Mouse (Mus musculus) forebrain, embryonic 14.5 days (tissue): ENCODE data around the gene Lmo1. TPM values are rescaled to one million over a fixed set of nuclear protein-coding genes. Genes with fewer than 3 reads are reported as not detected.
A peak's percentile ranks its signal among the peaks of the same experiment; 100 is the strongest.

Experiments
- ATAC-seq: fragments of 200-750 bp; cut with Nextera tagmentation; 2 replicates; pipeline ENCODE4 v1.8.0; 2017; ENCODE audit warnings: mild to moderate bottlenecking, moderate library complexity
- DNase-seq: peaks from one replicate; pipeline ENCODE4 v3.0.0-alpha.2; 2015; ENCODE audit warnings: low spot score
- H3K27ac ChIP-seq: fragments of 300-500 bp; sonication (generic); 2 replicates; pipeline ENCODE4 v1.5.1; 2014; ENCODE audit warnings: low read depth, mild to moderate bottlenecking, control low read depth, low read length, moderate library complexity
- H3K27me3 ChIP-seq: fragments of 300-500 bp; sonication (generic); replicated peaks from 2 replicates; pipeline ENCODE4 v1.6.1; 2014; ENCODE audit warnings: low read length, control low read depth, mixed read lengths; ENCODE audit not compliant: control insufficient read depth, insufficient read depth
- H3K36me3 ChIP-seq: fragments of 300-500 bp; sonication (generic); 2 replicates; pipeline ENCODE4 v1.6.1; 2014; ENCODE audit warnings: low read length, control low read depth; ENCODE audit not compliant: control insufficient read depth, insufficient read depth
- H3K4me1 ChIP-seq: fragments of 300-500 bp; sonication (generic); 2 replicates; pipeline ENCODE4 v1.6.1; 2014; ENCODE audit warnings: antibody characterized with exemption, low read length, control low read depth; ENCODE audit not compliant: control insufficient read depth, insufficient read depth
- H3K4me2 ChIP-seq: fragments of 300-500 bp; sonication (generic); 2 replicates; pipeline ENCODE4 v1.6.1; 2014; ENCODE audit warnings: mild to moderate bottlenecking, control low read depth, low read length
- H3K4me3 ChIP-seq: fragments of 300-500 bp; sonication (generic); 2 replicates; pipeline ENCODE4 v1.5.1; 2014; ENCODE audit warnings: low read depth, low read length, control low read depth
- H3K9ac ChIP-seq: fragments of 300-500 bp; sonication (generic); 2 replicates; pipeline ENCODE4 v1.6.1; 2014; ENCODE audit warnings: mild to moderate bottlenecking, low read length, control low read depth, moderate library complexity
- H3K9me3 ChIP-seq: fragments of 300-500 bp; sonication (generic); replicated peaks from 2 replicates; pipeline ENCODE4 v1.6.1; 2016; ENCODE audit warnings: low read length, control low read depth, mixed read lengths; ENCODE audit not compliant: control insufficient read depth
- WGBS: fragments of 180-500 bp; shearing (Covaris S2); extraction: QIAGEN DNeasy Blood & Tissue Kit; methylation state at CpG from one replicate; pipeline ENCODE4 v1.1.7; 2014; 5-methylcytosine and 5-hydroxymethylcytosine counted together
- polyA plus RNA-seq: library from polyadenylated mRNA; unstranded; fragments of >200 nt; fragmentation: Nextera tagmentation; extraction: Ambion mirVana; gene quantifications from 2 replicates; pipeline ENCODE4 v1.2.1, GENCODE M21; 2014

Lmo1 gene
- polyA plus RNA-seq, 1 experiment from 2014 or later: 72.5 TPM

DNA sequence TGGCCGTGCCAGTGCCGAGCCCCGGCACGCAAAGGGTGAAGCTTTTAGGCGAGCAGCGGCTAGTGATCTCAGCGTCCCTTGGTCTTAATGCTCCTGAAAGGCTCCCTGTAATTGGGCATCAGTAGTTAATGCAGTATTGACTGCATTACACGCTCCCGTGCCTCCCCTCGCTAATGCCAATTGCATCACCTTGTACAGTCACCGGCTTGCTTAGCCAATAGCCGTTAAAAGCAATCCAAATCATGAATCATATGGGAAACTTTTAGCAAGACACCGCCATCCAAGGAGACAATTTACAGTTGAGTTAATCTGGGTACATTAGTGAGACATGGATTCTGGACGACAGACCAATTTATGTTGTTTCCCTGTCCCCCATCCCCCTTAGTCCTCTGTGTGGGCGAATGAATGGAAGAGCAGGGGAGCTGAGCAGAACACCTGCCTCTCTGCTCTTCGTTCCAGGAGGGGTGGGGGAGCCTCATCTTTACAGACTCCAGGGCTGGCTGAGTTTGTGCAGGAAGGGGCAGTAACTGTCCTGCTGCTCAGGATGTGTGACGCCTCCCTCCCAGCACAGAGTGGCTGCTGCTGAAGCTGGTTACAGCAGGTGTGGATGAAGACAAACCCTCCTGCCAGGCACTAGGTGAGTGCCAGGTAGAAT, 8.9 kb downstream of the Lmo1 start:
- H3K9me3 ChIP-seq: no peaks in the 10 kb centered on the region
- ATAC-seq: peak; percentile 78
- no peaks in the 10 kb centered on the region for H3K27me3 ChIP-seq
- H3K4me2 ChIP-seq: peak overlapping the region; percentile 36
- H3K4me3 ChIP-seq: no peak overlapping the region
- H3K36me3 ChIP-seq: no peaks in the 10 kb centered on the region
- H3K27ac ChIP-seq: peak overlapping the region; percentile 61
- peak overlapping the region; percentile 29 for H3K9ac ChIP-seq
- 15% methylated on average over 17 of the region's 17 CpGs for WGBS
- peaks cover 37% of the 10 kb centered on the region for H3K4me1 ChIP-seq
- DNase-seq: peak; percentile 85

GRCm38 (mm10) chr7:109154331-109154730, 20.7 kb downstream of the Lmo1 start:
- Histone ChIP-seq H3K9ac (no peak overlapping the region), H3K27ac (no peak overlapping the region), H3K4me3 (no peak overlapping the region), H3K36me3 (no peaks in the 10 kb centered on the region), H3K27me3 (no peaks in the 10 kb centered on the region), H3K4me2 (no peak overlapping the region), H3K4me1 (peaks cover 22% of the 10 kb centered on the region), H3K9me3 (no peaks in the 10 kb centered on the region)
- ATAC-seq (no peak), DNase-seq (no peak)
- WGBS: 43% methylated on average over 11 of the region's 11 CpGs

DNA sequence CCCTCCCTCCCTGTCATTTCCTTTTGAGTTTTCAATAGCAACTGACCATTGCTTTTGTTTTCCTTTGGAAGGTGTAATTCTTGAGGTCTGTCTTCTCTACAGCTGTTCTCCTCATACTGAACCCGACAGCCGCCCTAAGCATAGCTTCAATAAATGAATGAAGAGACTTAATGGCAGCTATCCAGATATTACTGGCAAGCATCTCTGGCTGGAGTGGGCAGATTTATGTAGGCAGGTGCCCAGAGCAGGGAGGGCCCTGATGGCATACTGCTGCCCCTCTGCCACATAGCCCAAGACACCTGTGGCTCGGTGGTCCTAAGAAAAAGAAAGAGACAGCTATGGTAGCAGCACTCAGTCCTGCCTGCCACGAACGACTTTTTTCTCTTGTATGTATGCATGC, 21.5 kb downstream of the Lmo1 start:
- no peak overlapping the region for H3K4me2 ChIP-seq
- H3K9ac ChIP-seq: no peak overlapping the region
- no peaks in the 10 kb centered on the region for H3K27me3 ChIP-seq
- WGBS: 56% methylated on average over 5 of the region's 5 CpGs
- ATAC-seq (no peak), DNase-seq (no peak)
- H3K27ac ChIP-seq: no peak overlapping the region
- H3K36me3 ChIP-seq: no peaks in the 10 kb centered on the region
- no peak overlapping the region for H3K4me3 ChIP-seq
- peaks cover 22% of the 10 kb centered on the region for H3K4me1 ChIP-seq
- H3K9me3 ChIP-seq: no peaks in the 10 kb centered on the region

GRCm38 (mm10) chr7:109151088-109151487, 23.9 kb downstream of the Lmo1 start:
- Histone ChIP-seq H3K9ac (no peak overlapping the region), H3K27me3 (no peaks in the 10 kb centered on the region), H3K36me3 (no peaks in the 10 kb centered on the region), H3K4me3 (no peak overlapping the region), H3K9me3 (no peaks in the 10 kb centered on the region), H3K4me1 (peaks cover 19% of the 10 kb centered on the region), H3K27ac (no peak overlapping the region), H3K4me2 (no peak overlapping the region)
- 66% methylated on average over 4 of the region's 4 CpGs for WGBS
- DNase-seq (no peak), ATAC-seq (no peak; the same call in 1 of the 2 replicates)

- H3K36me3 ChIP-seq: no peaks in the 10 kb centered on the region
- H3K4me3 ChIP-seq: no peak overlapping the region
- peaks cover 29% of the 10 kb centered on the region for H3K4me1 ChIP-seq
- peaks cover 4% of the 10 kb centered on the region; the same call in 1 of the 2 replicates for H3K27me3 ChIP-seq
- no peak overlapping the region for H3K27ac ChIP-seq
- DNase-seq: no peak
- H3K4me2 ChIP-seq: no peak overlapping the region
- 35% methylated on average over 8 of the region's 8 CpGs for WGBS
- H3K9me3 ChIP-seq: no peaks in the 10 kb centered on the region
- no peak overlapping the region for H3K9ac ChIP-seq
- ATAC-seq: no peak
Measured at GRCm38 (mm10) chr7:109145211-109145610, 29.8 kb downstream of the Lmo1 start.

DNA sequence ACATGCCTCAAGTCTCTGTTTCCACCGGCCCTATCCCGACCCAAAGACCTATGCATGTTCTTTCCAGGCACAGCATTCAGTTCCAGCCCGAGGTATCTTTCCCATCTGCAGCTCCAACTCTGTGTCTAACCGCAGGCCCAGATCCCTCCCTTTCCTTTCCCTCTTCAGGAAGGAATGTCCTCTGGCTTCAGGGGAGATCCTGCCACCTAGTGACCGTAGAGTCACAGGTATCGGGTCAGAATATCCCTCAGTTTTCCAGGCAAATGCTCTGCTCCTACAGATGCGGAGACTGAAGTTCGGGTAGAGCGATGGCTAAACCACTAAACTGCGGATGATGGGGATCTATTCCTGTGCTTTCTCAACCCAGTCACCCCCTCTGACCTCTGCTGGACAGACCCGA, 30.3 kb downstream of the Lmo1 start:
- ATAC-seq (no peak), DNase-seq (no peak)
- H3K4me1 ChIP-seq: peaks cover 29% of the 10 kb centered on the region
- no peak overlapping the region; the same call in 1 of the 2 replicates for H3K9ac ChIP-seq
- H3K9me3 ChIP-seq: no peaks in the 10 kb centered on the region
- H3K36me3 ChIP-seq: no peaks in the 10 kb centered on the region
- 66% methylated on average over 11 of the region's 11 CpGs for WGBS
- no peak overlapping the region for H3K27ac ChIP-seq
- H3K4me3 ChIP-seq: no peak overlapping the region
- H3K4me2 ChIP-seq: no peak overlapping the region
- peaks cover 5% of the 10 kb centered on the region; the same call in 1 of the 2 replicates for H3K27me3 ChIP-seq

GRCm38 (mm10) chr7:109142564-109142963, 32.4 kb downstream of the Lmo1 start:
- Histone ChIP-seq H3K9ac (no peak overlapping the region), H3K27ac (0 out of 2 replicates have a peak overlapping the region, but pooled peaks have one; percentile 27), H3K9me3 (no peaks in the 10 kb centered on the region), H3K4me2 (peak overlapping the region; percentile 9; the same call in 1 of the 2 replicates), H3K36me3 (peaks cover 13% of the 10 kb centered on the region), H3K4me1 (peaks cover 29% of the 10 kb centered on the region), H3K4me3 (no peak overlapping the region), H3K27me3 (peaks cover 5% of the 10 kb centered on the region; the same call in 1 of the 2 replicates)
- 10% methylated on average over 2 of the region's 2 CpGs for WGBS
- ATAC-seq (peak; percentile 66), DNase-seq (peak; percentile 84)

DNA sequence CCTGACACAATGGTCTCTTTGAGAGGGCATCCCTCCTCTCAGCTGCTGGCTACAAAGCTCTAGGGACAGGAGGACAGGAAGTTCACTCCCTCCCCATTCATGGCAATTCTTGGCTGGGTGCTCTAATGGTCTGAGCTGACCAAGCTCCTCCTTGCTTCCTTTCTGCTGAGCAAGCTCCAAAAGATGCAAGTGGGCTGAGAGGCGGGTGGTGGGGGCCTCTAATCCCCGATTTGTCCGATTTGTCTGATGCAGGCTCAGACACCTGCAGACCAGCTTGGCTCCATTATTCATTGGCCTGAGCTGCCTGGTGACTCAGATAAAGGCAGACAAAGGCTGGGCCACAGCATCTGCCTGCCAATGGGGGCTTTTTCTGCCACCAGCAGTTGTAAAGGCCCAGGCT, 33.3 kb downstream of the Lmo1 start:
- DNase-seq (peak; percentile 56), ATAC-seq (0 out of 2 replicates have a peak, but pooled peaks have one; percentile 4)
- H3K27me3 ChIP-seq: peaks cover 5% of the 10 kb centered on the region; the same call in 1 of the 2 replicates
- no peak overlapping the region for H3K4me2 ChIP-seq
- no peaks in the 10 kb centered on the region for H3K9me3 ChIP-seq
- peaks cover 15% of the 10 kb centered on the region for H3K36me3 ChIP-seq
- H3K4me3 ChIP-seq: no peak overlapping the region
- H3K9ac ChIP-seq: no peak overlapping the region
- H3K4me1 ChIP-seq: peaks cover 29% of the 10 kb centered on the region
- no peak overlapping the region for H3K27ac ChIP-seq
- 11% methylated on average over 3 of the region's 3 CpGs for WGBS

DNA sequence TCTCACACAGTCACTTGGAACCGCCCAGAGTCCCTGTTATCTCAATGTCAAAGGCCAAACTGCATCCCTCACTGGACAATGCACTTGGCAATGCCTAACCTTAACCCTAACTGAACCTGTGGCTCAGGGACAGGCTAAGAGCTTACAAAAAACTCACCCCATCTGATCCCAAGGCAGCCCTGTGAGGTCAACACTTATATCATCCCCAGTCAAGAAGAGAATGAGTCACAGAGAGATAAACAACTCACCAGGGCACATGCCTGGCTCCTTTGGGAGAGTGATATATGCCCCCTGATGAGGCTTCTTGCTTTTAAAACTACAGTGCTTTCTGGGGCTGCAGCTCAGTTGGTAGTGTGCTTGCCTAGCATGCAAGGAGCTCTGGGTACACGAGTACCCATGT, 34.0 kb downstream of the Lmo1 start:
- H3K27ac ChIP-seq: no peak overlapping the region
- WGBS: 78% methylated on average over 2 of the region's 2 CpGs
- H3K4me2 ChIP-seq: no peak overlapping the region
- H3K9ac ChIP-seq: no peak overlapping the region
- no peak for DNase-seq
- H3K9me3 ChIP-seq: no peaks in the 10 kb centered on the region
- ATAC-seq: no peak
- H3K4me1 ChIP-seq: peaks cover 29% of the 10 kb centered on the region
- H3K36me3 ChIP-seq: peaks cover 19% of the 10 kb centered on the region
- no peak overlapping the region for H3K4me3 ChIP-seq
- H3K27me3 ChIP-seq: peaks cover 5% of the 10 kb centered on the region; the same call in 1 of the 2 replicates
